Mouse (Mus musculus) common myeloid progenitor, adult 5-6 weeks (primary cell): ENCODE results near the gene E2f3. TPM values are rescaled to one million over a fixed set of nuclear protein-coding genes. Genes with fewer than 3 reads are reported as not detected.

Source experiments
- ATAC-seq: replicated peaks from 2 replicates; pipeline ENCODE4 v1.8.0; 2016; ENCODE audit warnings: low read depth, mild to moderate bottlenecking, moderate TSS enrichment, inconsistent platforms; ENCODE audit not compliant: poor library complexity, severe bottlenecking
- total RNA-seq: library from RNA; stranded (forward); fragments of 200-1000, 187-1606 nt; gene quantifications from 2 replicates; pipeline ENCODE4 v1.2.3, GENCODE M21; 2017

The E2f3 gene
- total RNA-seq, 1 experiment from 2014 or later, result 15.1 TPM

- ATAC-seq, result no peak
These were observed 3.5 kb downstream of the E2f3 start for GRCm38 (mm10) chr13:29982400-29982799.

DNA sequence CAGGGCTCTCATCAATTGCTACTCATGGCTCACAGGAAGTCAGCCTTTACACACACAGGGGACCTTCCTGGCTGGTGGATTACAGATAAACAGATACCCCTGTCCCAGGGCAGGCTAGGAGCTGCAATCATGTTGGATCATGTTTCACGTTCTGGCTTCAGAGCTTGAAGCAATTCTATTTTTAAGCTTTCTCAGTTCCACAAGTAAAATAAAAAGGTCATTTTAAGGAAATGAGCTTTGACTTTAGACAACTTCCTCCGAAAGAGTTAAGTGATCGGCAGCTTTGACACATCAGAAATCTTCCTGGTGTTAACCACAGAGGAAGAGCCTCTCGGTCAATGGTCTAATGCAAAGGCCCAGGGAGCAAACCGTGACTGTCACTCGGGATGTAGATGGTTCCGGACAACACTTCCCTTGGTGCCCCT, 6.7 kb downstream of the E2f3 start:
- peak; percentile 57 for ATAC-seq

- ATAC-seq, result no peak
These were observed 8.5 kb downstream of the E2f3 start for GRCm38 (mm10) chr13:29977358-29977757.

GRCm38 (mm10) chr13:29974066-29974465, 11.8 kb downstream of the E2f3 start:
- peak; percentile 31; the same call in 1 of the 2 replicates for ATAC-seq

DNA sequence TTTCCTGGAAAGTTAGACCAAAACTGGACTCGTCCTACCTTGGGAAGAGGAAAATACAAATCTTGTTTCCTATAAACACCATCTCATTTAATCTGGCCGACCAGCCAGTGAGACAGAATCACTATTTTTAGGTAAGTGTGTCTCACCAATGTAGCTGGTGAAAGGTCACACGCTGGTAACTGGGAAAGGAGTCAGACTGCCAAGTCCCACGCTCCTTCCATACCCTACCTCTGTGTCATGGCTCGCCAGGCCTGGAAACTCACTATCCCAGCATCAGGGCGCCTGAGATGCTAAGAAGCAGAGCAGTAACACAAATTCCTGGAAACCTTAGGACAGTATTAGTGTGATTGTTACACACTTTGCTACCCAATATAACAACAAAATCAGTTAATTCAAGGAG, 12.3 kb downstream of the E2f3 start:
- no peak for ATAC-seq

DNA sequence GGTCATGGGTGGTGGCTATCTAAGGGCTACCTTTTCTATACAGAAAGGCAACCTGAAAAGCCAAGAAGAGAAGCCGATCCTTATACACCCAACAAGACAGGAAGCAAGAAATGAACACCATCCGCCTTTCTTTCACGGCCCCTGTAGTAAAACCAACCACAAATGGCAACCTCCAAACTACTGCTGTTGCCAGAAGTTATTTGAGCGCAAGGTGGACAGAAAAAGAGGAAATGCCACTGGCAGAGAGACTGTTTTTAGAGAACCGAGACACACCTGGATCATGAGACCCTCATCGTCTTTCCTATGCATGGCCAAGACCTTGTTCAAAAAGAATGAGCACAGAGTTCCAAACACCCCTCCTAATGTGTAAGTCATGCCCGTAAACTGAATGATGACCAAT, 15.5 kb downstream of the E2f3 start:
- peak; percentile 24; the same call in 1 of the 2 replicates for ATAC-seq

- ATAC-seq, result no peak
These were observed 17.2 kb downstream of the E2f3 start for GRCm38 (mm10) chr13:29968636-29969035.

DNA sequence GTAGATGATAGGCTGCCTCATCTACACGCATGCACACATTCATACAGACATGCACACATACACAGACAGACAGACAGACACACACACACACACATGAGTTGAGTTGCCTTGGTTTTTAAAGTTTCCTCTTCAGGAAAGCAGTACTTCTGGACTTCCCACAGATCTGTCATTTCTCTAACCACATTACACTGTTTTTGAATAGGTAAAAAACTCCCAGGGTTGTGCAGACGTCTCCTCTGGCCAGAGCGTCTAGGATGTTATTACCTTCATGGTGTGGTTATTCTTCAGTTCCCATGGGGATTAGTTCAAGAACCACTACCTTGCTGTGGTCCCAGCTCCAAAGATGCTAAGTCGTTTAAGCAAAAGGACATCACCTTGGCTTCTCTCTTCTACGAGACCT, 18.5 kb downstream of the E2f3 start:
- ATAC-seq, result no peak

GRCm38 (mm10) chr13:29966966-29967365, 18.9 kb downstream of the E2f3 start:
- ATAC-seq, result no peak

- ATAC-seq, result peak; percentile 76
These were observed 21.8 kb downstream of the E2f3 start for GRCm38 (mm10) chr13:29964087-29964486.

GRCm38 (mm10) chr13:29960416-29960815, 25.4 kb downstream of the E2f3 start:
- ATAC-seq, result no peak

DNA sequence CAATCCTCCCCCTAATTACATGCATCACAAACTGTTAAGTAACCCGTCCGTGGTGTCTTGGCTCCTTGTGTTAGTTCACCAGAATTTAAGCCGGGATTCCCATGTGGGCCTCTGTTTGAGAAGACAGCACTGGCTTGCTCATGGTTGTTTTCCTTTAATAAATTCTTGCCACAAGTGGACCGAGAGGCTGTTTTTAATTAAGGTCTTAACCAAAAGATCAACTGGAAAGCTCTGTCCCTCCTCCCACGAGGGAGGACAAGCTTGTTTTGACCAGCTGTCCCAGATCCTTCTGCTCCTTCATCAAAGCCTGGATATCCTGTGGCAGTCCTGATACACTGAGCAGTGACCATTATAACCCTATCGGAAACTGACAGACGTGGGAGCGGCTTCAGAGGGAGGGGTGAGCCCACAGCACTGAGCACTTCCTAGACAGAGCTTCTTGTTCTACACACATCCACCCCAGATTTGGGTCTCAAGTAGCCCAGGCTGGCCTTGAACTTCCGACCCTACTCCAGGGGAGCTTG, 28.1 kb downstream of the E2f3 start:
- ATAC-seq, result no peak

GRCm38 (mm10) chr13:29956821-29957421, 28.9 kb downstream of the E2f3 start:
- no peak for ATAC-seq

DNA sequence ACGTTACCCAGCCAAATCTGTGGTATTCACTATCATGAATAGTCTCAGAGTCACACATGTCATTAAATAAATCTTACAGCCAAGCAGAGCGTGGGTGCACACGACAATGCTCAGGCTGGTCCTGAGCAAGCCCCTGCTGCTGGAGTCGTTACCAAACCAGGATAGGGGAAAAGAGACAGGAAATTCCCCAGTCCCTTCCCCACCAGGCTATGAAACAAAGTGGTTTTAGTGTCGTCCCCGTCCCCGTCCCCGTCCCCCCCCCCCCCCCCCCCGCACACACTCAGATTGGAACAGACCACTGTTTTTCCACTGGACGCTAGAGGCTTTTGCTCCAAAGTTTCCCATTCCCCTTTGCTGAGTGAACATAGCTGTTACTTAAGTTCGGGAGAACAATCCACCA, 30.6 kb downstream of the E2f3 start:
- ATAC-seq, result no peak

GRCm38 (mm10) chr13:29954741-29955140, 31.1 kb downstream of the E2f3 start:
- ATAC-seq, result no peak

DNA sequence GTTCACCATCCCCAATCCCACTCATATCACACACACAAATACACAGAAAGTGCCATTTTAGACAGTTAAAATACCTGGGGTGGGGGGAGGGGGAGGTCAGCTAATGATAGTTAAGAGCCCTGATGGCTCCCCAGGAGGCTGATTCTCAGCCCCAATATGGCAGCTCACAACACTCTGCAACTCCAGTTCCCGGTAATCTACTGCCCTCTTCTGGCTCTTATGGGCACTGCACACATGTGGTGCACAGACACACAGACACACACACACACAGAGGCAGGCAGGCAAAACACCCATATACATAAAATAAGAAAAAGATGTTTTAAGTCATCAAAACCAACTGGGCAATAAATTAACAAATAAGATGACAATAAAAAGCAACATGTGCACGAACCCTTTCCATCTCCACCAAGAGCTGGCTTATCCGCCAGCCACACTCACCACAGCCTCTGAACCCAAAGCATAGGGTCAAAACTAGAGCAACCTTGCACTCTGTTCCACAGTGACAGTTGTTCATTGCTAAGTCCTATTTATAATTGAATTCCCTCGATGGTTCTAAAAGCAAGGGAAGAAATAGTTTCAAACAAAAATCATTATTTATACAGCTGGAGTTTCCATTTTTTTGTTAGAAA, 32.3 kb downstream of the E2f3 start:
- no peak for ATAC-seq

DNA sequence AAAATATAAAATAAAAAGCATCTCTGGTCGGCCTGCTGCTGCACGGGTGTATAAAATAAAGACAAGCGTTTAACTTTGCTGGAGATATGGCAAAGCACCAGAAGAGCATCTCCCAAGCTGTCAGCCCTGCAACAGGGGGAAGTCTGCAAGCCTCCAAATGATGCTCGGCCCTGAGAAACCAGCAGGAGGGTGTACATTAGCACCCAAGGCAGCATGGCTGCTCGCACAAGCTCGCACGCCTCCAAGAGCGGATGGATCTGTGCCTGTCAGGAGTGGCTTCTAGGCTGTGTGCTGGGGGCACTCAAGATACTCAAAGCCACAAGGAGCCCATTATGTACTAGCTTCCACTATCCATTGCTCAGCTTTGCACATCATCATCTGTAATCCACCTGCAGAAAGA, 39.8 kb downstream of the E2f3 start:
- ATAC-seq, result no peak

GRCm38 (mm10) chr13:29944915-29945570, 40.8 kb downstream of the E2f3 start:
- no peak for ATAC-seq

GRCm38 (mm10) chr13:29944493-29944892, 41.4 kb downstream of the E2f3 start:
- no peak for ATAC-seq

GRCm38 (mm10) chr13:29943541-29944039, 42.3 kb downstream of the E2f3 start:
- no peak for ATAC-seq

DNA sequence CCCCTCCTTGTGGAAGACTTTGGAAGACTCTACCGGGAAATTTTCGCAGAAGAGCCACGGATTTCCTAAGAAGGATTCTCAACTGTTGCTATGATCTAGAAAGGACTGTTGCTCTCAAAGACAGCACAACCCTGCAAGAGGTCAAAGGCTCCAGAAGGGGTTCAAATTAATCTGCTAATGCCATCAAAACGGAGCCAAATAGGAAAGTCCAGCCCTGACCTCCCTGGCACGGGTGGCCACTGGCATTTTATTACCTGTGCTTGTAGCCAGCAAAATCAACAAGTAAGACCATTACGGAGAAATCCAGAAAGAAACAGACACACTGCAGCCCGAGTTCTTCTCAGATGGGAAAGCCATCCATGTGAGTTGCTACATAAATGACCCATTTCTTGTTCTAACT, 45.8 kb downstream of the E2f3 start:
- no peak for ATAC-seq
